Mouse (Mus musculus): Measurements from ENCODE around the gene Plpp1. TPM values are rescaled to one million over a fixed set of nuclear protein-coding genes. Genes with fewer than 3 reads are reported as not detected.

The Plpp1 gene
- polyA plus RNA-seq, 1 experiment from 2014 or later: 62.3 TPM

- Histone ChIP-seq H3K27me3 (replicated peaks) (no peaks in the 10 kb centered on the region), H3K4me1 (no peaks in the 10 kb centered on the region), H3K4me2 (no peak overlapping the region), H3K36me3 (replicated peaks) (0 out of 2 replicates have a peak, but pooled peaks cover 2% of the 10 kb centered on the region), H3K27ac (no peak overlapping the region), H3K9ac (no peak overlapping the region), H3K9me3 (no peaks in the 10 kb centered on the region), H3K4me3 (no peak overlapping the region)
- WGBS: 61% methylated on average over 6 of the region's 6 CpGs
- no peak for ATAC-seq (replicated peaks)
These were observed 53.8 kb downstream of the Plpp1 start for GRCm38 (mm10) chr13:112854402-112854801.

- Histone ChIP-seq H3K27ac (no peak overlapping the region), H3K27me3 (replicated peaks) (no peaks in the 10 kb centered on the region), H3K4me2 (no peak overlapping the region), H3K4me1 (0 out of 2 replicates have a peak, but pooled peaks cover 3% of the 10 kb centered on the region), H3K9ac (no peak overlapping the region), H3K4me3 (no peak overlapping the region), H3K36me3 (replicated peaks) (0 out of 2 replicates have a peak, but pooled peaks cover 4% of the 10 kb centered on the region), H3K9me3 (no peaks in the 10 kb centered on the region)
- WGBS: 68% methylated on average over 7 of the region's 7 CpGs
- no peak for ATAC-seq (replicated peaks)
These were observed 57.3 kb downstream of the Plpp1 start for GRCm38 (mm10) chr13:112857921-112858320.

GRCm38 (mm10) chr13:112859574-112860134 is 59.1 kb downstream of the Plpp1 start:
- no peak overlapping the region for H3K4me2 ChIP-seq
- WGBS: 90% methylated on average over 21 of the region's 21 CpGs
- H3K27me3 ChIP-seq (replicated peaks): no peaks in the 10 kb centered on the region
- no peak overlapping the region for H3K27ac ChIP-seq
- H3K4me1 ChIP-seq: 0 out of 2 replicates have a peak, but pooled peaks cover 3% of the 10 kb centered on the region
- 0 out of 2 replicates have a peak, but pooled peaks cover 4% of the 10 kb centered on the region for H3K36me3 ChIP-seq (replicated peaks)
- H3K4me3 ChIP-seq: no peak overlapping the region
- H3K9ac ChIP-seq: no peak overlapping the region
- no peak for ATAC-seq (replicated peaks)
- no peaks in the 10 kb centered on the region for H3K9me3 ChIP-seq

- Histone ChIP-seq H3K27ac (no peak overlapping the region), H3K4me1 (0 out of 2 replicates have a peak, but pooled peaks cover 3% of the 10 kb centered on the region), H3K27me3 (replicated peaks) (no peaks in the 10 kb centered on the region), H3K9me3 (no peaks in the 10 kb centered on the region), H3K4me3 (no peak overlapping the region), H3K9ac (no peak overlapping the region), H3K36me3 (replicated peaks) (0 out of 2 replicates have a peak, but pooled peaks cover 4% of the 10 kb centered on the region), H3K4me2 (no peak overlapping the region)
- ATAC-seq (replicated peaks): no peak
- 94% methylated on average over 2 of the region's 2 CpGs for WGBS
These were observed 59.8 kb downstream of the Plpp1 start for GRCm38 (mm10) chr13:112860370-112860769.

GRCm38 (mm10) chr13:112860911-112861310 is 60.3 kb downstream of the Plpp1 start:
- Histone ChIP-seq H3K27me3 (replicated peaks) (no peaks in the 10 kb centered on the region), H3K4me2 (no peak overlapping the region), H3K4me1 (0 out of 2 replicates have a peak, but pooled peaks cover 3% of the 10 kb centered on the region), H3K4me3 (no peak overlapping the region), H3K36me3 (replicated peaks) (0 out of 2 replicates have a peak, but pooled peaks cover 4% of the 10 kb centered on the region), H3K9me3 (no peaks in the 10 kb centered on the region), H3K9ac (no peak overlapping the region), H3K27ac (no peak overlapping the region)
- ATAC-seq (replicated peaks): no peak
- 94% methylated on average over 9 of the region's 9 CpGs for WGBS

- no peak for ATAC-seq (replicated peaks)
- H3K27me3 ChIP-seq (replicated peaks): no peaks in the 10 kb centered on the region
- H3K4me2 ChIP-seq: no peak overlapping the region
- 0 out of 2 replicates have a peak, but pooled peaks cover 3% of the 10 kb centered on the region for H3K4me1 ChIP-seq
- peaks cover 8% of the 10 kb centered on the region for H3K36me3 ChIP-seq (replicated peaks)
- no peaks in the 10 kb centered on the region for H3K9me3 ChIP-seq
- no peak overlapping the region for H3K4me3 ChIP-seq
- no peak overlapping the region for H3K9ac ChIP-seq
- 40% methylated on average over 5 of the region's 5 CpGs for WGBS
- H3K27ac ChIP-seq: no peak overlapping the region
These were observed 61.3 kb downstream of the Plpp1 start for GRCm38 (mm10) chr13:112861825-112862306.

GRCm38 (mm10) chr13:112862342-112862741 is 61.8 kb downstream of the Plpp1 start:
- Histone ChIP-seq H3K4me3 (no peak overlapping the region), H3K27ac (no peak overlapping the region)
- 78% methylated on average over 3 of the region's 3 CpGs for WGBS

GRCm38 (mm10) chr13:112862978-112863677 is 62.5 kb downstream of the Plpp1 start:
- Histone ChIP-seq H3K36me3 (replicated peaks) (peaks cover 17% of the 10 kb centered on the region), H3K27me3 (replicated peaks) (no peaks in the 10 kb centered on the region), H3K9me3 (no peaks in the 10 kb centered on the region), H3K4me1 (0 out of 2 replicates have a peak, but pooled peaks cover 3% of the 10 kb centered on the region), H3K4me2 (no peak overlapping the region), H3K4me3 (no peak overlapping the region), H3K27ac (no peak overlapping the region), H3K9ac (no peak overlapping the region)
- no peak for ATAC-seq (replicated peaks)
- WGBS: 89% methylated on average over 1 of the region's 1 CpGs

More at GRCm38 (mm10) chr13:112862342-112862741, 61.8 kb downstream of the Plpp1 start:
- H3K27me3 ChIP-seq (replicated peaks): no peaks in the 10 kb centered on the region
- peaks cover 10% of the 10 kb centered on the region for H3K36me3 ChIP-seq (replicated peaks)
- H3K4me2 ChIP-seq: no peak overlapping the region
- no peaks in the 10 kb centered on the region for H3K9me3 ChIP-seq
- 0 out of 2 replicates have a peak, but pooled peaks cover 3% of the 10 kb centered on the region for H3K4me1 ChIP-seq
- no peak for ATAC-seq (replicated peaks)
- H3K9ac ChIP-seq: no peak overlapping the region

- H3K27me3 ChIP-seq (replicated peaks): no peaks in the 10 kb centered on the region
- 0 out of 2 replicates have a peak, but pooled peaks cover 3% of the 10 kb centered on the region for H3K4me1 ChIP-seq
- H3K9me3 ChIP-seq: no peaks in the 10 kb centered on the region
- H3K9ac ChIP-seq: no peak overlapping the region
- no peak overlapping the region for H3K4me2 ChIP-seq
- no peak overlapping the region for H3K4me3 ChIP-seq
- no peak for ATAC-seq (replicated peaks)
- 93% methylated on average over 7 of the region's 7 CpGs for WGBS
- H3K27ac ChIP-seq: no peak overlapping the region
- peaks cover 38% of the 10 kb centered on the region for H3K36me3 ChIP-seq (replicated peaks)
These were observed 66.2 kb downstream of the Plpp1 start for GRCm38 (mm10) chr13:112866782-112867181.

GRCm38 (mm10) chr13:112867381-112867780 is 66.8 kb downstream of the Plpp1 start:
- H3K9me3 ChIP-seq: no peaks in the 10 kb centered on the region
- H3K36me3 ChIP-seq (replicated peaks): peaks cover 43% of the 10 kb centered on the region
- no peaks in the 10 kb centered on the region for H3K27me3 ChIP-seq (replicated peaks)
- 0 out of 2 replicates have a peak, but pooled peaks cover 2% of the 10 kb centered on the region for H3K4me1 ChIP-seq
- no peak for ATAC-seq (replicated peaks)
- 91% methylated on average over 8 of the region's 8 CpGs for WGBS
- H3K9ac ChIP-seq: no peak overlapping the region
- no peak overlapping the region for H3K4me2 ChIP-seq
- no peak overlapping the region for H3K27ac ChIP-seq
- H3K4me3 ChIP-seq: no peak overlapping the region

GRCm38 (mm10) chr13:112870039-112870690 is 69.6 kb downstream of the Plpp1 start:
- H3K9ac ChIP-seq: no peak overlapping the region
- H3K27ac ChIP-seq: no peak overlapping the region
- no peak overlapping the region for H3K4me3 ChIP-seq
- WGBS: 86% methylated on average over 11 of the region's 11 CpGs
- H3K27me3 ChIP-seq (replicated peaks): no peaks in the 10 kb centered on the region
- no peaks in the 10 kb centered on the region for H3K4me1 ChIP-seq
- no peak overlapping the region for H3K4me2 ChIP-seq
- no peak for ATAC-seq (replicated peaks)
- peaks cover 61% of the 10 kb centered on the region for H3K36me3 ChIP-seq (replicated peaks)
- no peaks in the 10 kb centered on the region for H3K9me3 ChIP-seq
